Mouse (Mus musculus) spleen, adult 2 months (tissue): ENCODE measurements around the gene Sdhd.

ENCODE experiments used
- CTCF ChIP-seq: fragments of 200-500 bp; IDR thresholded peaks from 2 replicates; pipeline ENCODE4 v1.5.1; 2011; ENCODE audit warnings: mild to moderate bottlenecking, inconsistent platforms; ENCODE audit not compliant: insufficient read depth, insufficient read length, insufficient replicate concordance; ENCODE audit errors: extremely low read depth
- POLR2A ChIP-seq: fragments of 200-500 bp; IDR thresholded peaks from 2 replicates; pipeline ENCODE4 v1.6.1; 2011; ENCODE audit warnings: low read depth, low read length, inconsistent platforms

GRCm38 (mm10) chr9:50596973-50597372 is 6.6 kb downstream of the Sdhd start:
- TF ChIP-seq POLR2A = no peak
- no peak for TF ChIP-seq CTCF
